Mouse (Mus musculus) heart, embryonic 13.5 days (tissue): ENCODE measurements around the gene Hsd17b13. TPM values are rescaled to one million over a fixed set of nuclear protein-coding genes. Genes with fewer than 3 reads are reported as not detected.

Experiments used
- ATAC-seq: fragments of 200-750 bp; cut with Nextera tagmentation; 2 replicates; pipeline ENCODE4 v1.8.0; 2017; ENCODE audit warnings: moderate TSS enrichment; ENCODE audit not compliant: insufficient number of reproducible peaks, low FRiP score, low TSS enrichment; ENCODE audit errors: extremely low read depth
- H3K27ac ChIP-seq: fragments of 300-500 bp; sonication (generic); replicated peaks from 2 replicates; pipeline ENCODE4 v1.5.1; 2015; ENCODE audit warnings: moderate library complexity, mild to moderate bottlenecking, inconsistent platforms
- H3K27me3 ChIP-seq: fragments of 300-500 bp; sonication (generic); replicated peaks from 2 replicates; pipeline ENCODE4 v1.6.1; 2015; ENCODE audit warnings: mild to moderate bottlenecking, inconsistent platforms
- H3K36me3 ChIP-seq: fragments of 300-500 bp; sonication (generic); 2 replicates; pipeline ENCODE4 v1.6.1; 2015; ENCODE audit warnings: mild to moderate bottlenecking, inconsistent platforms
- H3K4me1 ChIP-seq: fragments of 300-500 bp; sonication (generic); 2 replicates; pipeline ENCODE4 v1.6.1; 2015; ENCODE audit warnings: inconsistent platforms
- H3K4me2 ChIP-seq: fragments of 300-500 bp; sonication (generic); 2 replicates; pipeline ENCODE4 v1.6.1; 2015; ENCODE audit warnings: inconsistent platforms, mild to moderate bottlenecking, moderate library complexity
- H3K4me3 ChIP-seq: fragments of 300-500 bp; sonication (generic); 2 replicates; pipeline ENCODE4 v1.5.1; 2015; ENCODE audit warnings: moderate library complexity, mild to moderate bottlenecking, inconsistent platforms
- H3K9ac ChIP-seq: fragments of 300-500 bp; sonication (generic); 2 replicates; pipeline ENCODE4 v1.6.1; 2015; ENCODE audit warnings: inconsistent platforms, mild to moderate bottlenecking, moderate library complexity
- H3K9me3 ChIP-seq: fragments of 300-500 bp; sonication (generic); 2 replicates; pipeline ENCODE4 v1.6.1; 2016; ENCODE audit warnings: inconsistent platforms
- WGBS: fragments of 180-500 bp; shearing (Covaris S2); methylation state at CpG from one replicate; pipeline ENCODE4 v1.1.7; 2015; ENCODE audit warnings: mixed read lengths; 5-methylcytosine and 5-hydroxymethylcytosine counted together
- polyA plus RNA-seq: library from polyadenylated mRNA; unstranded; fragments of >200 nt; fragmentation: Nextera tagmentation; extraction: Ambion mirVana; gene quantifications from 2 replicates; pipeline ENCODE4 v1.2.1, GENCODE M21; 2015

Hsd17b13 gene
- polyA plus RNA-seq, 1 experiment from 2014 or later, result 0.27 TPM

GRCm38 (mm10) chr5:103919497-103919896 lies 57.7 kb downstream of the Hsd17b13 start:
- 61% methylated on average over 4 of the region's 4 CpGs for WGBS
- H3K4me2 ChIP-seq, result no peak overlapping the region
- H3K4me1 ChIP-seq, result no peaks in the 10 kb centered on the region
- no peaks in the 10 kb centered on the region for H3K9me3 ChIP-seq
- H3K9ac ChIP-seq, result no peak overlapping the region
- no peaks in the 10 kb centered on the region for H3K36me3 ChIP-seq
- ATAC-seq, result no peak
- no peak overlapping the region for H3K27ac ChIP-seq
- H3K27me3 ChIP-seq, result no peaks in the 10 kb centered on the region
- no peak overlapping the region for H3K4me3 ChIP-seq

- no peak overlapping the region for H3K27ac ChIP-seq
- no peak overlapping the region for H3K9ac ChIP-seq
- no peak overlapping the region for H3K4me2 ChIP-seq
- 62% methylated on average over 3 of the region's 3 CpGs for WGBS
- H3K36me3 ChIP-seq, result no peaks in the 10 kb centered on the region
- H3K4me3 ChIP-seq, result no peak overlapping the region
- H3K9me3 ChIP-seq, result no peaks in the 10 kb centered on the region
- no peaks in the 10 kb centered on the region; the same call in 1 of the 2 replicates for H3K27me3 ChIP-seq
- no peaks in the 10 kb centered on the region for H3K4me1 ChIP-seq
- no peak for ATAC-seq
These were observed 59.0 kb downstream of the Hsd17b13 start for GRCm38 (mm10) chr5:103918233-103918632.

- H3K9me3 ChIP-seq, result no peaks in the 10 kb centered on the region
- no peak overlapping the region for H3K9ac ChIP-seq
- H3K27ac ChIP-seq, result no peak overlapping the region
- 66% methylated on average over 8 of the region's 8 CpGs for WGBS
- no peak overlapping the region for H3K4me3 ChIP-seq
- no peak for ATAC-seq
- H3K4me1 ChIP-seq, result no peaks in the 10 kb centered on the region
- H3K36me3 ChIP-seq, result no peaks in the 10 kb centered on the region
- H3K27me3 ChIP-seq, result no peaks in the 10 kb centered on the region; the same call in 1 of the 2 replicates
- no peak overlapping the region for H3K4me2 ChIP-seq
These were observed 59.8 kb downstream of the Hsd17b13 start for GRCm38 (mm10) chr5:103917357-103917895.

- no peak for ATAC-seq
- Histone ChIP-seq H3K27ac (no peak overlapping the region), H3K4me3 (no peak overlapping the region), H3K9me3 (no peaks in the 10 kb centered on the region), H3K4me1 (no peaks in the 10 kb centered on the region), H3K4me2 (no peak overlapping the region), H3K27me3 (no peaks in the 10 kb centered on the region; the same call in 1 of the 2 replicates), H3K36me3 (no peaks in the 10 kb centered on the region), H3K9ac (no peak overlapping the region)
- WGBS, result 54% methylated on average over 12 of the region's 12 CpGs
These were observed 60.4 kb downstream of the Hsd17b13 start for GRCm38 (mm10) chr5:103916595-103917356.

GRCm38 (mm10) chr5:103914335-103915226 lies 62.6 kb downstream of the Hsd17b13 start:
- H3K36me3 ChIP-seq, result no peaks in the 10 kb centered on the region
- peaks cover 10% of the 10 kb centered on the region; the same call in 1 of the 2 replicates for H3K4me1 ChIP-seq
- no peak for ATAC-seq
- 56% methylated on average over 11 of the region's 11 CpGs for WGBS
- no peaks in the 10 kb centered on the region; the same call in 1 of the 2 replicates for H3K27me3 ChIP-seq
- no peak overlapping the region for H3K4me3 ChIP-seq
- H3K4me2 ChIP-seq, result no peak overlapping the region
- H3K27ac ChIP-seq, result no peak overlapping the region
- no peak overlapping the region for H3K9ac ChIP-seq
- H3K9me3 ChIP-seq, result no peaks in the 10 kb centered on the region

GRCm38 (mm10) chr5:103913150-103913549 lies 64.1 kb downstream of the Hsd17b13 start:
- Histone ChIP-seq H3K4me1 (peaks cover 20% of the 10 kb centered on the region; the same call in 1 of the 2 replicates), H3K4me3 (no peak overlapping the region), H3K4me2 (no peak overlapping the region), H3K9ac (no peak overlapping the region), H3K9me3 (no peaks in the 10 kb centered on the region), H3K36me3 (no peaks in the 10 kb centered on the region), H3K27ac (no peak overlapping the region), H3K27me3 (no peaks in the 10 kb centered on the region; the same call in 1 of the 2 replicates)
- no peak for ATAC-seq
- 44% methylated on average over 4 of the region's 4 CpGs for WGBS

- peak overlapping the region; percentile 76 for H3K4me2 ChIP-seq
- H3K4me3 ChIP-seq, result peak overlapping the region; percentile 94
- WGBS, result 72% methylated on average over 5 of the region's 5 CpGs
These were observed 65.7 kb downstream of the Hsd17b13 start for GRCm38 (mm10) chr5:103911555-103911954.

GRCm38 (mm10) chr5:103910748-103911409 lies 66.3 kb downstream of the Hsd17b13 start, which contains the start of gene Klhl8:
Klhl8 (minus strand) TSS chr5:103911259.
- Histone ChIP-seq H3K9me3 (no peaks in the 10 kb centered on the region), H3K27ac (no peak within 1 kb of the TSS; the same call in 1 of the 2 replicates)

More at GRCm38 (mm10) chr5:103911555-103911954, 65.7 kb downstream of the Hsd17b13 start:
- no peak overlapping the region for H3K9ac ChIP-seq
- no peak for ATAC-seq
- peaks cover 20% of the 10 kb centered on the region; the same call in 1 of the 2 replicates for H3K4me1 ChIP-seq
- H3K9me3 ChIP-seq, result no peaks in the 10 kb centered on the region
- no peaks in the 10 kb centered on the region for H3K36me3 ChIP-seq
- H3K27me3 ChIP-seq, result no peaks in the 10 kb centered on the region; the same call in 1 of the 2 replicates
- H3K27ac ChIP-seq, result no peak overlapping the region

GRCm38 (mm10) chr5:103910156-103910555 lies 67.1 kb downstream of the Hsd17b13 start:
- 17% methylated on average over 8 of the region's 9 CpGs for WGBS
- no peaks in the 10 kb centered on the region for H3K36me3 ChIP-seq
- no peaks in the 10 kb centered on the region for H3K9me3 ChIP-seq
- peaks cover 20% of the 10 kb centered on the region; the same call in 1 of the 2 replicates for H3K4me1 ChIP-seq
- no peaks in the 10 kb centered on the region; the same call in 1 of the 2 replicates for H3K27me3 ChIP-seq
- peak overlapping the region; percentile 76 for H3K4me2 ChIP-seq
- H3K4me3 ChIP-seq, result peak overlapping the region; percentile 94
- H3K9ac ChIP-seq, result peak overlapping the region; percentile 95
- no peak for ATAC-seq
- no peak overlapping the region for H3K27ac ChIP-seq

More at GRCm38 (mm10) chr5:103910748-103911409, 66.3 kb downstream of the Hsd17b13 start, which contains the start of gene Klhl8:
- ATAC-seq, result peak; percentile 88
- Histone ChIP-seq H3K36me3 (no peaks in the 10 kb centered on the region), H3K4me1 (peaks cover 20% of the 10 kb centered on the region; the same call in 1 of the 2 replicates), H3K27me3 (no peaks in the 10 kb centered on the region; the same call in 1 of the 2 replicates), H3K4me3 (peak within 1 kb of the TSS; percentile 94), H3K4me2 (peak within 1 kb of the TSS; percentile 76), H3K9ac (peak within 1 kb of the TSS; percentile 95)
- under 1% methylated on average over 71 of the region's 86 CpGs for WGBS

GRCm38 (mm10) chr5:103909466-103909865 lies 67.7 kb downstream of the Hsd17b13 start:
- Histone ChIP-seq H3K9ac (peak overlapping the region; percentile 4; the same call in 1 of the 2 replicates), H3K4me1 (peaks cover 20% of the 10 kb centered on the region; the same call in 1 of the 2 replicates), H3K9me3 (no peaks in the 10 kb centered on the region), H3K27ac (no peak overlapping the region), H3K27me3 (no peaks in the 10 kb centered on the region; the same call in 1 of the 2 replicates), H3K4me3 (no peak overlapping the region), H3K36me3 (no peaks in the 10 kb centered on the region), H3K4me2 (no peak overlapping the region)
- no peak for ATAC-seq
- WGBS, result 68% methylated on average over 3 of the region's 3 CpGs
